Mouse (Mus musculus) olfactory bulb, adult 2 months (tissue): ENCODE measurements around the gene P2ry14. TPM values are rescaled to one million over a fixed set of nuclear protein-coding genes. Genes with fewer than 3 reads are reported as not detected.

ENCODE experiments used
- H3K27ac ChIP-seq: fragments of 200-500 bp; 2 replicates; pipeline ENCODE4 v1.5.1; 2012; ENCODE audit warnings: low read depth, low read length; ENCODE audit not compliant: insufficient read depth
- H3K4me1 ChIP-seq: fragments of 200-500 bp; 2 replicates; pipeline ENCODE4 v1.6.1; 2012; ENCODE audit warnings: low read length; ENCODE audit not compliant: control insufficient read depth, insufficient read depth
- H3K4me3 ChIP-seq: fragments of 200-500 bp; 2 replicates; pipeline ENCODE4 v1.5.1; 2012; ENCODE audit warnings: mild to moderate bottlenecking, low read depth, low read length, moderate library complexity; ENCODE audit not compliant: insufficient read depth
- CTCF ChIP-seq: fragments of 200-500 bp; IDR thresholded peaks from 2 replicates; pipeline ENCODE4 v1.5.1; 2012; ENCODE audit warnings: low read depth, mild to moderate bottlenecking, low read length, moderate library complexity; ENCODE audit not compliant: insufficient read depth
- POLR2A ChIP-seq: fragments of 200-500 bp; IDR thresholded peaks from 2 replicates; pipeline ENCODE4 v1.6.1; 2012; ENCODE audit warnings: mild to moderate bottlenecking, low read depth, low read length, moderate library complexity; ENCODE audit not compliant: insufficient read depth
- WGBS: fragments of 180-500 bp; shearing (Covaris S2); methylation state at CpG from one replicate; pipeline ENCODE4 v1.1.7; 2018; 5-methylcytosine and 5-hydroxymethylcytosine counted together
- polyA plus RNA-seq: library from polyadenylated mRNA; stranded (reverse); fragments of >200 nt; gene quantifications from 2 replicates; pipeline ENCODE4 v1.2.4, GENCODE M21; 2012; ENCODE audit warnings: low replicate concordance; ENCODE audit not compliant: missing spikeins, insufficient read depth, insufficient read length

The P2ry14 gene
- polyA plus RNA-seq, result not detected in 2 replicates

DNA sequence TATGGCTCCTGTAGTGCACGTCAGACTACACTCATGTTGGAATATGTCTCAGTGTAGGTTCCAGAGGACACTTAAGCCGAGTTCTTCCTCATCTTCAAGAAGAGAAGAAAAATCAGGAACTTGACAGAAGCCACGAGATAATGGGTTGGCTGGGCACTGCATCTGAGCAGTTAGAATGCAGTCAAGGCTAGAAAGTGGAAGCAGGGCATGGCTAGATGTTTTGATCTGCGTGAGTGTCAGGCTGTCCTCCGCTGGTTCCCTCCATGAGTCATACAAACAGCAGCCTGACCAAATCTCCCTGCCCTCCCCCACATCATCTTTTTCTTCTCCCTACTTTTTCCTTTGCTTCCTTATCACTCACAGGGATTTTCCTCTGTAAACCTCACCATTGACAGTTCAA is at the start of gene P2ry14:
P2ry14 (minus strand) TSS at position 195 of the 400 bp plus-strand sequence.
- no peak within 1 kb of the TSS for H3K27ac ChIP-seq
- 83% methylated on average over 5 of the region's 5 CpGs for WGBS
- H3K4me3 ChIP-seq, result no peak within 1 kb of the TSS
- TF ChIP-seq CTCF, result no peak
- TF ChIP-seq POLR2A, result no peak
- no peaks in the 10 kb centered on the region for H3K4me1 ChIP-seq

GRCm38 (mm10) chr3:59197329-59197948 is 44.0 kb upstream of the P2ry14 start:
- TF ChIP-seq CTCF (no peak), POLR2A (no peak)
- Histone ChIP-seq H3K27ac (no peak overlapping the region), H3K4me1 (peaks cover 3% of the 10 kb centered on the region; the same call in 1 of the 2 replicates), H3K4me3 (no peak overlapping the region)
- 82% methylated on average over 4 of the region's 4 CpGs for WGBS

DNA sequence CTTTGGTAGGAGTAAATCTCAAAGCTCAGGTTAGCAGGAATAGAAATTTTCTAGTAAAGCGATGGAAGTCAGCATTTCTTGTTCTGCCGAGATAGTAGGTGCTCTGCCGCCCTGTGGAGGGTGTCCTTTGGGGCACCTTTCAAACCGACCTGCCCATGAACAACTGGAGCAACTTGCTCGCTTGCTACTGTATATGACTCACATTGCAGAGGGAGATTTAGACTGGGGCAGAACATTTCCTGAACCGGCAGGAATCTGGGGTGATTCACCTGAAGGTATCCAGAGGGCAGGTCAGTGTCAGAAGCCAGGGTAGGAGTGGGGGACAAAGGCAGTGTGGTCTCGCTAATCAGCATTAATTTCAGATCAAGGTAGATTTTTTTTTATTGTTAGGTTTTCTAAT is 41.5 kb upstream of the P2ry14 start, which contains the start of gene Gpr87:
Gpr87 (minus strand) TSS at position 167 of the 400 bp plus-strand sequence.
- Histone ChIP-seq H3K4me1 (peaks cover under 1% of the 10 kb centered on the region; the same call in 1 of the 2 replicates), H3K27ac (no peak within 1 kb of the TSS), H3K4me3 (no peak within 1 kb of the TSS)
- no peak for TF ChIP-seq CTCF
- no peak for TF ChIP-seq POLR2A
- WGBS, result 90% methylated on average over 7 of the region's 7 CpGs

GRCm38 (mm10) chr3:59194099-59194498 is 40.7 kb upstream of the P2ry14 start:
- whole genome bisulfite sequencing, result 93% methylated on average over 7 of the region's 7 CpGs
- H3K4me3 ChIP-seq, result no peak overlapping the region
- no peak for TF ChIP-seq POLR2A
- TF ChIP-seq CTCF, result no peak

DNA sequence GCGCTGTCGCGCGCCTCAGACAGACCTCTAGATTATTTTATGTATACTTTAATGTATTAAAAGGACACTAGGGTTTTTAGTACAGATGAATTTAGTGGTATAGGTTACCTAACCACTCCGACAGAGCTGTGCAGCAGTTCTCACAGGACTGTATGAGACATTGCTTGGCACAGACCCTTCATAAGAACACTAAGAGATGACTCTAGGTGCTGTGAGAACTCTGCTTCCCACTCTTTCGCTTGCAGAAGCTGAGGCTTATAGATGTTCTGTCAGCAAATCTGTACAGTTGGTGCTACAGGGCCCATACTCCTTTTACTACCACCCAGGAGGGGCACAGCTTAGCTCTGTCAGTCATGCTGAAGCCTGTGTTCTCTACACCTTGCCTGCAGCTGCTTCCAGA is 38.3 kb upstream of the P2ry14 start:
- Histone ChIP-seq H3K4me1 (no peaks in the 10 kb centered on the region; the same call in 1 of the 2 replicates), H3K4me3 (no peak overlapping the region), H3K27ac (no peak overlapping the region)
- no peak for TF ChIP-seq CTCF
- TF ChIP-seq POLR2A, result no peak
- WGBS, result 96% methylated on average over 6 of the region's 6 CpGs

More at GRCm38 (mm10) chr3:59194099-59194498, 40.7 kb upstream of the P2ry14 start:
- H3K27ac ChIP-seq, result no peak overlapping the region
- no peaks in the 10 kb centered on the region for H3K4me1 ChIP-seq

- Histone ChIP-seq H3K4me3 (no peak overlapping the region), H3K4me1 (no peaks in the 10 kb centered on the region; the same call in 1 of the 2 replicates), H3K27ac (no peak overlapping the region)
- TF ChIP-seq POLR2A (no peak), CTCF (no peak)
- 92% methylated on average over 4 of the region's 4 CpGs for WGBS
These were observed 33.9 kb upstream of the P2ry14 start for GRCm38 (mm10) chr3:59187336-59187735.

DNA sequence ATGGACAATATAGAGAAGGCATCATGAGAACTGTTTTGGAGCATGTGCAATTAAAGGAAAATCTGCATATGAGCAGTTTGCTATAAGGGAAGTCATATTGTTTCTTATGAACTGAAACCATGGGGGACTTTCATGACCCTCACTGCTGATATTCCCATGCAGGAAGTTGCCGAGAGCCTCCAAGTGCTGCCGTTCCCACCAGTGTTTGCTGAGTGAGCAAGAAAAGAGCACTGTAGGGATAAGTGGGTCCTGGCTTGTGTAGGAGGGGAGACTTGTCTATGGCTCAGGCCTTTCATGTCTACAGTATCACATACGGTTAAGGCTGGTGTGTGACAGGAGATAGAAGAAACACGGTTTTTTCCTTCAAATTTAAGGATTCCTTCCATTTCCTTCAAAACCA is 32.2 kb upstream of the P2ry14 start:
- Histone ChIP-seq H3K4me3 (no peak overlapping the region), H3K4me1 (no peaks in the 10 kb centered on the region; the same call in 1 of the 2 replicates), H3K27ac (no peak overlapping the region)
- no peak for TF ChIP-seq CTCF
- no peak for TF ChIP-seq POLR2A
- WGBS, result 96% methylated on average over 4 of the region's 4 CpGs

DNA sequence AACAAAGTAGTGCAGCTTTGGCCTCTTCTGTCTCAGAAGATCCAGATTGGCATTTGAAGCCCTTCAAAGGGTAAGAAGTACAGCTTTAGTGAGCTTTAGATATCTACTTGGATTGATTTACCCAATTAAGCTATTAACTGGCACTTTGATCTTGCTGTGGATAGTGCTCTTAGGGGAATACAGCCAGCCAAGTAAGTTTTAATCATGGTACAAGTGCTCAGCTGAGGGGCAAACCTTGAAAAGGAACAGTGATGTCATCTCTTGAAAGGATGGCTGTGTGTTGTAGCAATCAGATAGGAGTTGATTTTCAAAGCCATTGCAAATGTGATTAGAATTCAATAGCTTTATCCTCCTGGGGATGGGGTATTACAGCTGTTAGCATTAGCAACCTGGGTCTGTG is 28.7 kb upstream of the P2ry14 start:
- Histone ChIP-seq H3K4me1 (no peaks in the 10 kb centered on the region; the same call in 1 of the 2 replicates), H3K27ac (no peak overlapping the region), H3K4me3 (no peak overlapping the region)
- TF ChIP-seq CTCF (no peak), POLR2A (no peak)

DNA sequence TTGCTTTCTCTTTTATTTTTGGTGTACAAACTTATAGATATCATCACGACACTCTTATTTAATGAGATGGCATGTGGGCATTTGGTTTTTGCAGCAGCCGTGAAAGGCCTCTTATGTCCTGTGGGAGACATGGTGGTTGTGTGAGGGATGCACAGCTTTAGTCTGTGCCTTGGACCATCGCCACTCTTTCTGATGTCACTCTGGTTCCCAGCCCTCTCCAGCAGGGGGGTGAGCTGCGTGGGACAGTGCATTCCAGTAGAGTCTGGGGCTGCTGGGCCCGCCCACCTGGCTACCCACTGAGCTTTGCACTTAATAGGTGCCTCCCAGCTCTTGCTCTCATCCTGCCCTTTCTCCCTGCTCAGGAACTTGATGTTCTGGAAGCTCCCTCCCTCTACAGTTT is 27.7 kb upstream of the P2ry14 start:
- TF ChIP-seq POLR2A (no peak), CTCF (no peak)
- 83% methylated on average over 5 of the region's 5 CpGs for WGBS
- H3K4me1 ChIP-seq, result no peaks in the 10 kb centered on the region
- H3K4me3 ChIP-seq, result no peak overlapping the region
- no peak overlapping the region for H3K27ac ChIP-seq
